Mouse (Mus musculus) stomach, postnatal 0 days (tissue): ENCODE measurements around the gene Hmx3.

ENCODE experiments used
- CTCF ChIP-seq: IDR thresholded peaks from 2 replicates; pipeline ENCODE4 v1.5.1; 2016; ENCODE audit warnings: antibody characterized with exemption, low read depth, mild to moderate bottlenecking, moderate library complexity
- EP300 ChIP-seq: optimal IDR thresholded peaks from 2 replicates; pipeline ENCODE3; 2016; ENCODE audit warnings: antibody characterized with exemption

- TF ChIP-seq CTCF (no peak), EP300 (no peak)
Measured at GRCm38 (mm10) chr7:131582178-131582577, 39.5 kb downstream of the Hmx3 start.
